Mouse (Mus musculus) C2C12 (cell line): ENCODE data around the gene Timm13. TPM values are rescaled to one million over a fixed set of nuclear protein-coding genes. Genes with fewer than 3 reads are reported as not detected.

ENCODE experiments used
- H3K27me3 ChIP-seq: one replicate; pipeline ENCODE4 v1.6.1; 2011; ENCODE audit not compliant: control insufficient read depth, insufficient read depth, insufficient read length
- H3K36me3 ChIP-seq: one replicate; pipeline ENCODE4 v1.6.1; 2011; ENCODE audit not compliant: control insufficient read depth, insufficient read depth
- H3K4me3 ChIP-seq: one replicate; pipeline ENCODE4 v1.5.1; 2011; ENCODE audit warnings: mild to moderate bottlenecking, control low read depth; ENCODE audit not compliant: poor library complexity, insufficient read depth, severe bottlenecking
- H3K79me2 ChIP-seq: one replicate; pipeline ENCODE4 v1.6.1; 2011; ENCODE audit not compliant: control insufficient read depth, insufficient read depth
- H3K79me3 ChIP-seq: one replicate; pipeline ENCODE4 v1.6.1; 2011; ENCODE audit warnings: low read depth, control low read depth
- H3ac ChIP-seq: one replicate; pipeline ENCODE3; 2011; ENCODE audit warnings: low read depth; ENCODE audit not compliant: control insufficient read depth, insufficient read length
- CEBPB ChIP-seq: IDR thresholded peaks from one replicate; pipeline ENCODE4 v1.6.1; 2011; ENCODE audit warnings: low read depth, mild to moderate bottlenecking, control low read depth, moderate library complexity
- CTCF ChIP-seq: IDR thresholded peaks from one replicate; pipeline ENCODE4 v1.5.1; 2011; ENCODE audit not compliant: control insufficient read depth, insufficient read depth, insufficient read length
- FOSL1 ChIP-seq: IDR thresholded peaks from one replicate; pipeline ENCODE4 v1.8.0; 2011; ENCODE audit warnings: mild to moderate bottlenecking, low read length; ENCODE audit not compliant: poor library complexity, insufficient read depth, severe bottlenecking
- MAX ChIP-seq: IDR thresholded peaks from one replicate; pipeline ENCODE4 v1.6.1; 2011; ENCODE audit warnings: mild to moderate bottlenecking, control low read depth
- MYOD1 ChIP-seq: IDR thresholded peaks from one replicate; pipeline ENCODE4 v1.6.1; 2011; ENCODE audit warnings: low read depth; ENCODE audit not compliant: control insufficient read depth, insufficient read length
- MYOG ChIP-seq: IDR thresholded peaks from one replicate; pipeline ENCODE4 v1.6.1; 2011; ENCODE audit not compliant: control insufficient read depth, insufficient read length; ENCODE audit errors: extremely low read depth
- USF1 ChIP-seq: IDR thresholded peaks from one replicate; pipeline ENCODE4 v1.6.1; 2011; ENCODE audit warnings: low read depth, mild to moderate bottlenecking, control low read depth, moderate library complexity
- polyA plus RNA-seq: library from polyadenylated mRNA; unstranded; fragments of >200 nt; fragmentation: generic; extraction: Trizol; gene quantifications from one replicate; pipeline ENCODE4 v1.2.1, GENCODE M21; 2012; ENCODE audit warnings: missing spikeins

Timm13 gene
- polyA plus RNA-seq, 1 experiment, result 263 TPM

- peak overlapping the region; percentile 95 for H3K4me3 ChIP-seq
- H3K36me3 ChIP-seq, result peaks cover 6% of the 10 kb centered on the region
- H3K79me2 ChIP-seq, result peaks cover 19% of the 10 kb centered on the region
- peaks cover 9% of the 10 kb centered on the region for H3K79me3 ChIP-seq
- TF ChIP-seq FOSL1 (no peak), CTCF (no peak), CEBPB (no peak), MYOG (no peak), USF1 (no peak), MAX (no peak), MYOD1 (no peak)
- H3K27me3 ChIP-seq, result no peaks in the 10 kb centered on the region
- peak overlapping the region; percentile 80 for H3ac ChIP-seq
Observed at GRCm38 (mm10) chr10:80931153-80931671, 30.4 kb upstream of the Timm13 start.

- Histone ChIP-seq H3K27me3 (no peaks in the 10 kb centered on the region), H3K79me3 (peaks cover 9% of the 10 kb centered on the region), H3K36me3 (peaks cover 6% of the 10 kb centered on the region), H3K4me3 (peak overlapping the region; percentile 95), H3K79me2 (peaks cover 19% of the 10 kb centered on the region), H3ac (peak overlapping the region; percentile 80)
- TF ChIP-seq CTCF, result no peak
- peak; percentile 73 for TF ChIP-seq MYOD1
Observed at GRCm38 (mm10) chr10:80930361-80931152, 29.8 kb upstream of the Timm13 start.

- Histone ChIP-seq H3K4me3 (peak within 1 kb of the TSS; percentile 95), H3K27me3 (no peaks in the 10 kb centered on the region), H3ac (peak within 1 kb of the TSS; percentile 80), H3K79me3 (peaks cover 9% of the 10 kb centered on the region), H3K79me2 (peaks cover 19% of the 10 kb centered on the region), H3K36me3 (peaks cover 6% of the 10 kb centered on the region)
- TF ChIP-seq USF1, result peak; percentile 62
- peak; percentile 66 for TF ChIP-seq MAX
- TF ChIP-seq CEBPB, result peak; percentile 66
- no peak for TF ChIP-seq MYOG
Observed at GRCm38 (mm10) chr10:80929299-80930226, 28.8 kb upstream of the Timm13 start, which contains the start of gene Gadd45b. TSS of gene Gadd45b (plus strand) at chr10:80930073.

GRCm38 (mm10) chr10:80928586-80929298 lies 28.0 kb upstream of the Timm13 start:
- Histone ChIP-seq H3K4me3 (peak overlapping the region; percentile 37), H3K79me2 (peaks cover 19% of the 10 kb centered on the region)
- TF ChIP-seq MAX, result peak; percentile 55
- no peak for TF ChIP-seq CEBPB
- no peak for TF ChIP-seq USF1
- TF ChIP-seq CTCF, result peak; percentile 94
- TF ChIP-seq FOSL1, result no peak
- no peak for TF ChIP-seq MYOD1

GRCm38 (mm10) chr10:80925472-80925871 lies 24.7 kb upstream of the Timm13 start:
- no peak overlapping the region for H3ac ChIP-seq
- TF ChIP-seq MYOD1 (no peak), FOSL1 (no peak), MAX (no peak), CTCF (no peak), MYOG (no peak)
- H3K79me2 ChIP-seq, result peaks cover 6% of the 10 kb centered on the region
- H3K4me3 ChIP-seq, result no peak overlapping the region
- no peaks in the 10 kb centered on the region for H3K36me3 ChIP-seq
- H3K79me3 ChIP-seq, result peaks cover 4% of the 10 kb centered on the region
- H3K27me3 ChIP-seq, result no peaks in the 10 kb centered on the region

More at GRCm38 (mm10) chr10:80928586-80929298, 28.0 kb upstream of the Timm13 start:
- Histone ChIP-seq H3ac (peak overlapping the region; percentile 74), H3K79me3 (peaks cover 9% of the 10 kb centered on the region), H3K36me3 (peaks cover 6% of the 10 kb centered on the region), H3K27me3 (no peaks in the 10 kb centered on the region)
